Mouse (Mus musculus): ENCODE measurements around the gene Iqgap2.

- TF ChIP-seq CTCF (IDR thresholded peaks at IDR 0.05; ENCODE audit: low read depth) (no peak), EP300 (IDR thresholded peaks at IDR 0.05; ENCODE audit: low read depth) (no peak)
Measured at GRCm38 (mm10) chr13:95685736-95686135, 206.0 kb downstream of the Iqgap2 start.

Data from liver, postnatal 0 days (tissue).